Mouse (Mus musculus): Measurements from ENCODE around the gene Sytl1. TPM values are rescaled to one million over a fixed set of nuclear protein-coding genes. Genes with fewer than 3 reads are reported as not detected.

Sytl1 gene
- polyA plus RNA-seq, 1 experiment from 2014 or later, result not detected

DNA sequence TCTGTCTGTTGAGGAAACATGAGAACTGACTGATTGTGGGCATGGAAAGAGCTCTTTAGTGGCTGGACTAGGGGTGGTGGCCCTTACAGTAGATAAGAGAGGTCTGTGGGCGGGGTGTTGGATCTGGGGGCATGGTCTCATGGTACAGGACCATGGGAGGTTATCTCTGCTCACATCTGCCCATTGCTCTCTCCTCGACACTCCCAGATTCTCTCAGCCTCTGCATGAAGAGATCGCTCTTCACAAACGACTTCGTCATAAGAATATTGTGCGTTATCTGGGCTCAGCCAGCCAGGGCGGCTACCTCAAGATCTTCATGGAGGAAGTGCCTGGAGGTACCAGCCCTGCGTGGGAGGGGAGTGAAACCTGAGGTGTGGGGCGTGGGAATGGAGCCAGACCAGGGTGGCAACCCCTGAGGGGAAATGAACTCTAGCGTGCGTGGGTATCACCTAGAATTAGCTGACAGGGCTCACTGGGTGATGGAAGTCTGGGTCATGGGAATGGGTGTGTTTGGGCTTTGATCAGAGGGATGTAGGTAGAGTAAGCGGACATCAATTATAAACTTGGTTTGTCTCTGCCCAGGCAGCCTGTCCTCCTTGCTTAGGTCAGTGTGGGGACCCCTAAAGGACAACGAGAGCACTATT lies 15.0 kb downstream of the Sytl1 start:
- WGBS (ENCODE audit: missing documents), result 69% methylated on average over 13 of the region's 13 CpGs
- H3K27ac ChIP-seq, result no peak overlapping the region
- no peaks in the 10 kb centered on the region for H3K79me2 ChIP-seq (ENCODE audit: inconsistent target)
- no peak overlapping the region for H3K4me3 ChIP-seq (ENCODE audit: inconsistent target)
- no peaks in the 10 kb centered on the region for H3K36me3 ChIP-seq (ENCODE audit: inconsistent target)

DNA sequence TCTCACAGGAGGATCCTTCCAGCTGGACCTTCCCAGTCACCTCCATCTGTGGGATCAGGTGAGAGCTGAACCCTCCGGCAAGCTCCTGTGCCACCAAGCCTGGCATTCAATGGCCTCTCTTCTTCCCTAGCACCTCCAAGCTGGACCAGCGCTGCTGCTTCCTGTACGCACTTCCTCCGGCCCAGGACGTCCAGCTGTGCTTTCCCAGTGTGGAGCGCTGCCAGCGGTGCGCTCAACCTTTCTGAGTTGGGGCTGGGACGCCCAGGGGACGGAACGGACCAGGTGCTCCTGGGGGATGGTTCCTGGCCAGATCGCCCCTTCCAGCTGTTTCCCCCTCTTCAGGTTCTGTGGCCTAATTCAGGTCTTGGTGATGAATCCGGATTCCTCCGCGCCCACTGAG lies 15.8 kb downstream of the Sytl1 start:
- 80% methylated on average over 15 of the region's 15 CpGs for WGBS (ENCODE audit: missing documents)
- H3K4me3 ChIP-seq (ENCODE audit: inconsistent target), result no peak overlapping the region

DNA sequence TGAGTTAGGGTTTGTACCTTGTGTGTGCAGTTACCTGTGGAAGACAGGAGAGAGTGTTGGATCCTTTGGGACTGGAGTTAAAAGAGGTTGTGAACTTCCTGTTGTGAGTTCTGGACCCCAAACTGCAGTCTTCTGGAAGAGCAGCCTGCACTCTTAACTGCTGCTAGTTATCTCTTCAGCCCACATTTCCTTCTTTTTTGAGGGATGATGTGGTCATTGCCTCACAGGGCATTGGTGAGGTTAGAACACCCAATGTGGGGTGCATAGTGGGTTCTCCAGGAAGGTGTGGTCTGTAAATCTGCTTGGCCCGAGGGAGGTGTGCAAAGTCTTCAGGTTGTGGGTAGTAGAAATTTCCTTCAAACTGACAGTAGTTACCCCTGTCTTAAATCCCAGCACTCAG lies 18.6 kb downstream of the Sytl1 start:
- no peaks in the 10 kb centered on the region for H3K79me2 ChIP-seq (ENCODE audit: inconsistent target)
- no peaks in the 10 kb centered on the region for H3K36me3 ChIP-seq (ENCODE audit: inconsistent target)
- H3K4me3 ChIP-seq (ENCODE audit: inconsistent target), result no peak overlapping the region
- H3K27ac ChIP-seq, result no peak overlapping the region
- WGBS (ENCODE audit: missing documents), result 42% methylated on average over 1 of the region's 1 CpGs

More for the DNA sequence above, 15.8 kb downstream of the Sytl1 start:
- Histone ChIP-seq H3K27ac (no peak overlapping the region), H3K36me3 (ENCODE audit: inconsistent target) (no peaks in the 10 kb centered on the region), H3K79me2 (ENCODE audit: inconsistent target) (no peaks in the 10 kb centered on the region)

- Histone ChIP-seq H3K4me3 (ENCODE audit: inconsistent target) (no peak overlapping the region), H3K79me2 (ENCODE audit: inconsistent target) (no peaks in the 10 kb centered on the region), H3K36me3 (ENCODE audit: inconsistent target) (no peaks in the 10 kb centered on the region), H3K27ac (no peak overlapping the region)
- 93% methylated on average over 12 of the region's 13 CpGs for WGBS (ENCODE audit: missing documents)
Measured at GRCm38 (mm10) chr4:133243538-133243937, 19.4 kb downstream of the Sytl1 start.

GRCm38 (mm10) chr4:133242710-133243109 lies 20.2 kb downstream of the Sytl1 start:
- H3K79me2 ChIP-seq (ENCODE audit: inconsistent target), result no peaks in the 10 kb centered on the region
- H3K4me3 ChIP-seq (ENCODE audit: inconsistent target), result no peak overlapping the region
- no peaks in the 10 kb centered on the region for H3K36me3 ChIP-seq (ENCODE audit: inconsistent target)
- H3K27ac ChIP-seq, result no peak overlapping the region
- WGBS (ENCODE audit: missing documents), result 95% methylated on average over 9 of the region's 9 CpGs

DNA sequence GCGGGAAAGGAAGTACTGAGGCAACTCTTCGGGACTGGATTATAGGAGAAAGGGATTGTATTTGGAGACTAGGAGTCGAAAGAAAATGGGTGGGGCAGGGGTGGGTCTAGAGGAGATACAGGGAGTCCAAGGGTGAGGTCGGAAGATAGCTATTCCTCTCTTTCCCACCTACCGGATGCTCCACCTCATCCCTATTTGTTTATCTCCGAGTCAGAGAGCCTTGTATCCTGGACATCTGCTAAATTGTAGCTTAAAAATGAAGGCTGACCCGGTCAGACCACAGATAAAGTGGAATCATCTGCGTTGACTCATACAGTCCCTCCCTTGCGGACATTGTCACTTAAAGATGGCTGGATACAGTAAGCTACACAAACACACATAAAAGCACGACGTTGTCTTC lies 21.0 kb downstream of the Sytl1 start:
- Histone ChIP-seq H3K36me3 (ENCODE audit: inconsistent target) (no peaks in the 10 kb centered on the region), H3K27ac (peak overlapping the region; percentile 15; the same call in 1 of the 2 replicates), H3K79me2 (ENCODE audit: inconsistent target) (no peaks in the 10 kb centered on the region), H3K4me3 (ENCODE audit: inconsistent target) (peak overlapping the region; percentile 28; the same call in 1 of the 2 replicates)
- 49% methylated on average over 10 of the region's 11 CpGs for WGBS (ENCODE audit: missing documents)

DNA sequence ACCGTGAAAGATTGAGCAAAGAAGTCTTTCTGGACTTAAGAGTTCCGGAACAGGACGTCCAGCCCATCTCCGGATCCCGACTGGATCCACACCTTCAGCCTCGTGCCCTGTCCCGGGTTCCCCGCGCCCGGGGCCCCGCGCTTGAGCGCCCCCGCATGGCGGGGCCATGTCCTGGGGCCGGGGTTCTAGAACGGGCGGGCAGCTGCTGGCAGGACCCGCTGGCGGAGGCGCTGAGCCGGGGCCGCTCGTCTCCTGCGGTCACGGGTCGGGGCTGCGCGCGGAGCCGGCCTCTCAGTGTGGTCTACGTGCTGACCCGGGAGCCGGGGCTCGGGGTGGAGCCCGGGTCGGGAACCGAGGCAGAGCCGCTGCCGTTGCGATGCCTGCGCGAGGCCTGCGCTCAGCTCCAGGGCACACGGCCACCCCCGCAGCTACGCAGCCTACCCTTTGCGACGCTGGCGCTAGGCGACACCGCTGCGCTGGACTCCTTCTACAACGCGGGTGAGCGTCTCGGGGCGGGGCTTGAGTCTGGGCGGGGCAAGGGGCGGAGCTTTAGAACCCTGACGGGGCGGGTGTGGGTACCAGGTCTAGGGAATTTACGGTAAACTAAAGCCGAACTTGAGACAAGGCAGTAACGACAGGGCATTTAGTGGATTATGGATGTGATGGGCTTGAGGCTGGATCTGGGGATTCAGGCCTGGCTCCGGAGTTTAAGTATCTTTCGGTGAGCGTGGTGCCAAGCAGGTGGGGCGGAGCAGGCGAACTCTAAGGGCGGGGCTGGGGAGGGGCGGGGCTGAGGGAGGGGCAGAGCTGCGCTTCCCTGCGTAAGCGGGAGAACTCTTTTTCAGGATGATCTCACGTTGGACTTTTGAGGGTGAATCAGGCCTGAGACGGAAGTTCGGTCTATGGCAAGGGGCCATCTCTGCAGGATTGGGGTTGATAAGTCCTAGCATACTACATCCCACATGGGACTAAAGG lies 21.7 kb downstream of the Sytl1 start:
- WGBS (ENCODE audit: missing documents), result under 1% methylated on average over 70 of the region's 78 CpGs
- Histone ChIP-seq H3K36me3 (ENCODE audit: inconsistent target) (no peaks in the 10 kb centered on the region), H3K79me2 (ENCODE audit: inconsistent target) (no peaks in the 10 kb centered on the region), H3K27ac (peak overlapping the region; percentile 49), H3K4me3 (ENCODE audit: inconsistent target) (peak overlapping the region; percentile 32)

DNA sequence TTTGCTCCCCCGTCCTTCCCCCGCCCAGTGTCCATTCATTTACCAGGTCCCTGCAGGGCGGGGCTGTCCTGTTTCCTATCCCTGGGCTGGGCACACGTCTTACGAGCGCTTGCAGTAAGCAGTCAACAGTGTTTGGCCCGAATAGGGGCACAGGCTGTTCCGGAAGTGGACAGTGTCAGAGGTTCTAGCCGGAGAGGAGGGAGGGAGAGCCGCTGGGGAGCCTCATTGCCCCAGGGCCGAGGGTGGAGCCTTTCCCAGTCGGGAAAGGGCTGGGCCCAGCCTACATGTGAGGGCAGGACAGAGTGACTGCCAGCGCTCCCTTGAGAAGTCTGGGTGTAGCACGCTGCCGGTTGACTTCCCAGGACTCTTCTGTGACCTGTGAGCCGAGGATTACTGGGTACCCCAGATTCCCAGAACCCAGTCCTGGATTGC lies 22.4 kb downstream of the Sytl1 start, which contains the start of gene Map3k6:
Gene Map3k6 (plus strand): TSS at position 329 of the 432 bp plus-strand sequence.
- H3K36me3 ChIP-seq (ENCODE audit: inconsistent target), result no peaks in the 10 kb centered on the region
- H3K4me3 ChIP-seq (ENCODE audit: inconsistent target), result peak within 1 kb of the TSS; percentile 32
- WGBS (ENCODE audit: missing documents), result 9% methylated on average over 16 of the region's 16 CpGs
- H3K27ac ChIP-seq, result peak within 1 kb of the TSS; percentile 49
- no peaks in the 10 kb centered on the region for H3K79me2 ChIP-seq (ENCODE audit: inconsistent target)

- no peak overlapping the region for H3K27ac ChIP-seq
- H3K36me3 ChIP-seq (ENCODE audit: inconsistent target), result no peaks in the 10 kb centered on the region
- WGBS (ENCODE audit: missing documents), result 0% methylated on average over 4 of the region's 4 CpGs
- H3K79me2 ChIP-seq (ENCODE audit: inconsistent target), result no peaks in the 10 kb centered on the region
- H3K4me3 ChIP-seq (ENCODE audit: inconsistent target), result no peak overlapping the region
Measured at GRCm38 (mm10) chr4:133237911-133238310, 25.0 kb downstream of the Sytl1 start.

- Histone ChIP-seq H3K36me3 (ENCODE audit: inconsistent target) (no peaks in the 10 kb centered on the region), H3K4me3 (ENCODE audit: inconsistent target) (no peak overlapping the region), H3K27ac (no peak overlapping the region), H3K79me2 (ENCODE audit: inconsistent target) (no peaks in the 10 kb centered on the region)
- WGBS (ENCODE audit: missing documents), result 95% methylated on average over 5 of the region's 5 CpGs
Measured at GRCm38 (mm10) chr4:133235415-133235814, 27.5 kb downstream of the Sytl1 start.

GRCm38 (mm10) chr4:133234771-133235170 lies 28.1 kb downstream of the Sytl1 start:
- Histone ChIP-seq H3K4me3 (ENCODE audit: inconsistent target) (no peak overlapping the region), H3K36me3 (ENCODE audit: inconsistent target) (no peaks in the 10 kb centered on the region), H3K79me2 (ENCODE audit: inconsistent target) (no peaks in the 10 kb centered on the region), H3K27ac (no peak overlapping the region)
- WGBS (ENCODE audit: missing documents), result 87% methylated on average over 5 of the region's 5 CpGs

GRCm38 (mm10) chr4:133233285-133233976 lies 29.5 kb downstream of the Sytl1 start:
- Histone ChIP-seq H3K27ac (no peak overlapping the region), H3K4me3 (ENCODE audit: inconsistent target) (no peak overlapping the region), H3K36me3 (ENCODE audit: inconsistent target) (no peaks in the 10 kb centered on the region), H3K79me2 (ENCODE audit: inconsistent target) (no peaks in the 10 kb centered on the region)
- WGBS (ENCODE audit: missing documents), result 55% methylated on average over 10 of the region's 10 CpGs

DNA sequence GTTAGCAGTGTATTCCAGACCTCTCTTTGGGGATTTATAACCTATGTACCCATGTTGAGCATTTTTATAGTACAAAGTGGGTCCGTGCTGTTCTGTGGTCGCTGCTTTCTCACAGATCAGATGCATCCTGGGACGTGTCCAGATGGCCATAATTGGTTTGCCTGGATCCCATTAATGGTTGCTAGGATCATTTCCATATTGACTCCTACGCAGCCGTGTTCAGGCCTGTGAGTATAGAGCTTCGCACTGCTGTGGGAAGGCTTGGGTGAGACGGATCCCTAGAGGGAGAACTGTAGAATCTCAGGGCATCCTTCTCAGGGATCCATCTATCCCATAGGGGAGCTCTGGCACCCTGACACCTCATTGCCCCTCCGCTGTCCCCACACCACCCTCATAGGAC lies 33.3 kb downstream of the Sytl1 start:
- 90% methylated on average over 8 of the region's 8 CpGs for WGBS (ENCODE audit: missing documents)
- H3K4me3 ChIP-seq (ENCODE audit: inconsistent target), result no peak overlapping the region
- H3K27ac ChIP-seq, result no peak overlapping the region
- H3K36me3 ChIP-seq (ENCODE audit: inconsistent target), result no peaks in the 10 kb centered on the region
- no peaks in the 10 kb centered on the region for H3K79me2 ChIP-seq (ENCODE audit: inconsistent target)

DNA sequence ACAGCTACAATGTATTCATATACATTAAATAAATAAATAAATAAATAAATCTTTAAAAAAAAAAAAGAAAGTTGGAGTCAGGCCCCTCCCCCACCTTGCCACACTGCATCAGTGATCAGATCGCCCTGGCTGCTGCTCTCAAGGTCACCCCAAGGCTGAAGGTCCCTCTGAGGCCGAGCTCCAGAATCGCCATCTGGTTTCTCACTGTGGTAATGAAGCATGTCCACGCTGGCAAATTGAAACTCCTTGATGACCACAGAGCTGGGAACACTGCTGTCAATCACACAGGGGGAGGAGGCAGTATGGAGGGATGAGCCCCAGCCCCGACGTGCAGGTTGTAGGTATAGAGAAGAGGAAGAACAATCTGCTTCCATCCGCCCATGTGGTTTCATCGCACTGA lies 35.3 kb downstream of the Sytl1 start:
- no peaks in the 10 kb centered on the region for H3K36me3 ChIP-seq (ENCODE audit: inconsistent target)
- H3K79me2 ChIP-seq (ENCODE audit: inconsistent target), result no peaks in the 10 kb centered on the region
- WGBS (ENCODE audit: missing documents), result 71% methylated on average over 8 of the region's 8 CpGs
- H3K27ac ChIP-seq, result no peak overlapping the region
- no peak overlapping the region for H3K4me3 ChIP-seq (ENCODE audit: inconsistent target)
